Mouse (Mus musculus): ENCODE results near the gene Zfp39. TPM values are rescaled to one million over a fixed set of nuclear protein-coding genes. Genes with fewer than 3 reads are reported as not detected.

The Zfp39 gene
- total and polyA plus RNA-seq, 3 experiments: 5.7 to 6.8 (median 6.7) TPM

GRCm38 (mm10) chr11:58849731-58850130, 54.3 kb downstream of the Zfp39 start:
- peaks cover under 1% of the 10 kb centered on the region for H3K27me3 ChIP-seq (replicated peaks)
- H3K9me3 ChIP-seq (replicated peaks; ENCODE audit: low read length): peaks cover 10% of the 10 kb centered on the region
- peaks cover 22 to 52% of the 10 kb centered on the region in 2 experiments for H3K36me3 ChIP-seq (replicated peaks in 1 of 2; ENCODE audit: control insufficient read depth in 1 of 2, insufficient read depth in 1 of 2, low read length in 1 of 2)
- no peak for DNase-seq (ENCODE audit: extremely low read depth)
- dilution Hi-C loops (cut with MboI; ENCODE audit: extremely low pct_ligation_motif_present, extremely low pct_unique_long_range_greater_than_20kb, low sequenced_read_pairs): no loop called here
- in situ Hi-C loops (cut with MboI; ENCODE audit: low pct_ligation_motif_present, low pct_unique_long_range_greater_than_20kb, low sequenced_read_pairs): no loop called here
- no peak overlapping the region for H3K4me3 ChIP-seq (replicated peaks in 1 of 3; ENCODE audit: low read depth in 2 of 3, low read length in 2 of 3, poor library complexity in 1 of 3)
- no peak overlapping the region for H3K4me2 ChIP-seq (ENCODE audit: insufficient read depth, low read depth, poor library complexity, severe bottlenecking)
- peaks cover 0 to 16% of the 10 kb centered on the region in 2 experiments; a peak in 3 of 4 replicates for H3K4me1 ChIP-seq (ENCODE audit: control insufficient read depth in 1 of 2, insufficient read depth in 2 of 2)
- no peaks in the 10 kb centered on the region for H3K79me2 ChIP-seq (replicated peaks; ENCODE audit: control insufficient read depth, extremely low read depth, insufficient read depth, poor library complexity, severe bottlenecking)
- no peak overlapping the region for H3K27ac ChIP-seq (ENCODE audit: insufficient read depth, low read depth)
- no peak overlapping the region for H3K9ac ChIP-seq (ENCODE audit: insufficient read depth, low read depth)
- no peak for TF ChIP-seq SIN3A (IDR thresholded peaks at IDR 0.05; ENCODE audit: low read length)
- no peak for TF ChIP-seq CHD2 (IDR thresholded peaks at IDR 0.05; ENCODE audit: low read length)
- no peak for TF ChIP-seq CHD1 (IDR thresholded peaks at IDR 0.05; ENCODE audit: low read depth, low read length)
- TF ChIP-seq ETS1 (conservative IDR thresholded peaks at IDR 0.05; ENCODE audit: low read depth, low read length): no peak
- TF ChIP-seq POLR2AphosphoS2 (IDR thresholded peaks at IDR 0.05; ENCODE audit: low read depth, low read length): no peak
- TF ChIP-seq E2F4 (IDR thresholded peaks at IDR 0.05; ENCODE audit: insufficient replicate concordance, low read depth, low read length): no peak
- no peak for TF ChIP-seq SMC3 (IDR thresholded peaks at IDR 0.05; ENCODE audit: low read depth, low read length)
- no peak for TF ChIP-seq RAD21 (IDR thresholded peaks at IDR 0.05; ENCODE audit: low read depth, low read length)
- no peak for TF ChIP-seq IRF4 (IDR thresholded peaks at IDR 0.05; ENCODE audit: low read depth, low read length)
- TF ChIP-seq JUN (IDR thresholded peaks at IDR 0.05; ENCODE audit: insufficient read depth, low read depth, low read length): no peak
- no peak for TF ChIP-seq JUND (conservative IDR thresholded peaks at IDR 0.05; ENCODE audit: low read depth, low read length)
- TF ChIP-seq ZC3H11A (IDR thresholded peaks at IDR 0.05; ENCODE audit: low read depth, low read length): no peak
- no peak for TF ChIP-seq MYC (IDR thresholded peaks at IDR 0.05; ENCODE audit: low read depth, low read length)
- no peak for TF ChIP-seq BHLHE40 (IDR thresholded peaks at IDR 0.05; ENCODE audit: low read depth, low read length)
- TF ChIP-seq TBP (conservative IDR thresholded peaks at IDR 0.05; ENCODE audit: low read depth, low read length): no peak

GRCm38 (mm10) chr11:58847636-58848035, 56.4 kb downstream of the Zfp39 start:
- Histone ChIP-seq H3K9ac (ENCODE audit: insufficient read depth, low read depth) (peak overlapping the region; percentile 89), H3K4me1 (ENCODE audit: control insufficient read depth in 1 of 2, insufficient read depth in 2 of 2) (peaks cover 0 to 16% of the 10 kb centered on the region in 2 experiments; a peak in 3 of 4 replicates), H3K79me2 (replicated peaks; ENCODE audit: control insufficient read depth, extremely low read depth, insufficient read depth, poor library complexity, severe bottlenecking) (no peaks in the 10 kb centered on the region), H3K27me3 (replicated peaks) (peaks cover 4% of the 10 kb centered on the region), H3K4me3 (replicated peaks in 1 of 3; ENCODE audit: low read depth in 2 of 3, low read length in 2 of 3, poor library complexity in 1 of 3) (peak overlapping the region; percentile 81 to 93 (median 91)), H3K9me3 (replicated peaks; ENCODE audit: low read length) (peaks cover 10% of the 10 kb centered on the region), H3K27ac (ENCODE audit: insufficient read depth, low read depth) (no peak overlapping the region), H3K36me3 (replicated peaks in 1 of 2; ENCODE audit: control insufficient read depth in 1 of 2, insufficient read depth in 1 of 2, low read length in 1 of 2) (peaks cover 17 to 35% of the 10 kb centered on the region in 2 experiments), H3K4me2 (ENCODE audit: insufficient read depth, low read depth, poor library complexity, severe bottlenecking) (peak overlapping the region; percentile 93)
- in situ Hi-C loops (cut with MboI; ENCODE audit: low pct_ligation_motif_present, low pct_unique_long_range_greater_than_20kb, low sequenced_read_pairs) (no loop called here), dilution Hi-C loops (cut with MboI; ENCODE audit: extremely low pct_ligation_motif_present, extremely low pct_unique_long_range_greater_than_20kb, low sequenced_read_pairs) (no loop called here)
- DNase-seq (ENCODE audit: extremely low read depth): no peak
- no peak for TF ChIP-seq KAT2A (IDR thresholded peaks at IDR 0.05; ENCODE audit: insufficient replicate concordance, low read length)
- no peak for TF ChIP-seq PAX5 (IDR thresholded peaks at IDR 0.05; ENCODE audit: low read length)
- no peak for TF ChIP-seq POLR2AphosphoS2 (IDR thresholded peaks at IDR 0.05; ENCODE audit: low read depth, low read length)

Measured in CH12.LX (cell line).